Mouse (Mus musculus) Muller cell, postnatal 12 days (primary cell): ENCODE measurements at regions not wholly inside any gene's neighbourhood (a gene's known extent, or its start where the extent isn't known, plus 50 kb on each side); places are given as distances from the start of the nearest gene placed in this dataset.

Experiments used
- DNase-seq: peaks from one replicate; pipeline ENCODE4 v3.0.0-alpha.2; 2015; ENCODE audit errors: inconsistent ontology term

DNA sequence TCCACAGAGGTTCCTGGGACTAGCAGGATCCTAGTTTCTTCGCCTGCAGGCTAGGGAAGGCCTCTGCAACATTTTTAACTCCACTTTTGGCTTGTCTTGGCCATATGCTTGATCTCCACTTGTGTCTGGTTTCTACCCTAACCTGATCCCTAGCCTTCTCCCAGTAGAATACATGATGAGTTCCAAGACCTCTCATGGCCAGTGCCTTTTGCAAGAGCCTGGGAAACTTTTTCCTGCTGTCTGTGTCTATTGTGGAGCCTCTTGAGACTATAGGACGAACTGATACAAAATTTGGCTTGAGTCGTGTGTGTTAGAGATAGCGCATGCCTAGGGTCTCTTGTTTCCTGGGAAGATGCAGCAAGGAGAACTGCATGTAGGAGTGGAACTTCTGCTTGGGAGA, 119.3 kb downstream of the Cartpt start:
- no peak for DNase-seq

DNA sequence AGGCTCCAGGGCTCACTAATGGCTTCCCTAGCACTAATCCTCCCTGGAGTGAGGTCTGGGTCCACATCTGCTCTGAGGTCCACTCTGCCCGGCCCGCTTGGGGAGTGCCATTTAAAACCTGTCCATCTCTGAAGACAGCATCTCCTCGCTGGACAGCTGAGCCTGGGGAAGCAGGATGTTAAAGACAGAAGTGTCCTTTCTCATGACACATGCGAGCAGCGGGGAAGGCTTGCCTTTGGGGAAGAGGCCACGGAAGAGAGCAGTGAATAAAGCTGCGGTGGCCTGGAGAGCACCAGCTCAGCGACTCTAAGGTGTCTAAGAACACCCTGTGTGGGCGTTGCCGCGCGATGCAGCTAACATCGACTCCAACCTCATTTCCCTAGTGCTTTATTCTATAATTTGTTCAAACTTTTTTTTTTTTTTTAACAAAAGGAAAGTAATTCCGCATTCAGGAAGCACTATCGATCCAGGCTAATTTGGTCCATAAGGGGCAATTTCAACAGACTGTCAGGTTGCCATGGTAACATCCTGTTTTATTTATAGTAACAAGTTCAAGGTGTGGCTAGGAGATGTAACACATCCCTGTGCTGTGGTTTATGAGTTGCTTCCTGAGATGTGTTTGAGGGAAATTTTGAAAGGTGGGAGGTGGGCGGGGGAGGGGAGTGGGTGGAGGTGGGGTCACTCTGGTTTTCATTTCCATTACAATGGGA, 120.0 kb downstream of the Cartpt start:
- no peak for DNase-seq

- no peak for DNase-seq
These were observed 122.1 kb downstream of the Cartpt start for GRCm38 (mm10) chr13:99778747-99779146.

GRCm38 (mm10) chr13:99777736-99778135, 123.2 kb downstream of the Cartpt start:
- no peak for DNase-seq

- no peak for DNase-seq
These were observed 134.9 kb downstream of the Cartpt start for GRCm38 (mm10) chr13:99765965-99766364.

DNA sequence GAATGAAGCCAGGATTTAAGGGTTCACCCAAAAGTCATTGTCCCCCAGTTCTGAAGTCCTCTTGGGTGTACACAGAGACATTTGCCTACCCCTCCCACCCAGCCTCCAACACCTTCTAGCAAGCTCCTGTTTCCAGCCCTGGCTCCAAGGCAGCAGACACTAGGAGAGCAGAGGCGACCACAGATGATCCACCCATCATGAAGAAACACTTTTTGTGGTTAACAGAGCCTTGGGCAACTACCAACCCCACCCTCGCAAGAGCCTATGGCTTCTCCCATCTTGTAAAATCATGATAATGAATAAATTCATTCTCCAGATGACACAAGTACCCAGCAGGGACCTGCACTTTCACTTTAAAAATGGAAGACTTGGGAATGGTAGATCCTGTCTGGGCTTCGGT, 136.1 kb downstream of the Cartpt start:
- DNase-seq = no peak

DNA sequence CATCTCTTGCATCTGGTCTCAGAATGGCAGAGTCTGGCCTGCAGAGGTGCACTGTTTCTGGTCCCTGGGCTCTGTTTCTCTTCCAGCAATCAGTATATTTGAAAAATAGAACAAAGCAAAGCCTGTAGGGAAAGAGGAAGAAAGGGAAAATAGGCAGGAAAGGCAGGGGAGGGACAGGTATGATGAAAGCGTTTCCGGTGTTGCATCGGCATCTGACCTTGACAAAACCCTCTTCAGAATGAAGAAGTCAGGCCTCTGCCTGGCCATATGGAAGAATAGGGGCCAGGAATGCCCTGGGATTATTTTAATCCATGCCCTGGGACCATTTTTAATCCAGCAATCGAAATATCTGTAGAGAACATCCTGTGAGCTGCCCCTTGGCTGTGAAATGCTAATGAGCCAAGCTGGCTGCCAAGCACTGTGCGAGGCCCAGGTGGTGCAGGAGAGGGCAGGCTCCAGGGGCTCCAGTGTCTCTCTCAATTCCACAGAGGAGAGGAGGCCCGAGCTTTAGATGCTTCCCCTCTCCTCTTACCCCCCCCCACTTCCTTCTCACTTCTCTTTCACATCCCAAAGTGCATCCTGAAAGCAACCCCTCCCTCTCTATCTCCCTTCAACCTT, 136.7 kb downstream of the Cartpt start:
- DNase-seq = no peak

GRCm38 (mm10) chr13:99761843-99762242, 139.0 kb downstream of the Cartpt start:
- no peak for DNase-seq

GRCm38 (mm10) chr13:99761423-99761822, 139.5 kb downstream of the Cartpt start:
- peak; percentile 43 for DNase-seq

- DNase-seq = no peak
These were observed 140.2 kb downstream of the Cartpt start for GRCm38 (mm10) chr13:99760646-99761045.

DNA sequence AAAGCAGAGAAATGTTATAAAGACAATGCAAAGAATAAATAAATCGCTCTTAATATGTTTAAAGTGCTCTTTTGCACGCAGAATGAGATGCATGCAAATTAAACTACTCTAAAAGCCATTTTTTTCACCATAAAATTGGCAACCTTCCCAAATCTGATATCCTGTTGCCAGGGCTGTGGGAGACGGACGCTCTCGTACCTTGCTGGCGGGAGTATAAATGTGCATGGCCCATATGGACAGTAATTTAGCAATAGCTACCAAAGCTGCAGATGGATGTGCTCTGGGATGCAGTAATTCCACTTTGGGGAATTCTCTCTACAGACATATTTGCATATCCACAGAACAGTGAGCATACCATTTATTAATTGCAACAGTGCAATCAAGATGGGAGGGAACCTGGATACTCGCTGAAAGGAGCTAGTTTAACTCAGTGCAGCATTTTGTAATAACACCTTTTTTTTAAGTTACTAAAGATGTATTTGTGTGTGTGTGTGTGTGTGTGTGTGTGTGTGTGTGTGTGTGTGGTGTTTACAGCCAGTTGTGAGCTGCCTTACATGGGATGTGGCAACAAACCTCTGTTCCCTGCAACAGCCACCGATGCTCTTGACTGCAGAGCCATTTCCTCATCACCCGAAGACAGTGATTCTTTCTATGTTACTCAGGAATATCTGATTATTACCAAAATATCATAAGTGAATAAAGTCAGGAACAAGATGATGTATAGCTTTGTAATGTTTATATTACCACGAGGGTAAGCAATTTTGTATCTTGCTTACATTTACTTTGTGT, 141.4 kb downstream of the Cartpt start:
- DNase-seq = no peak

DNA sequence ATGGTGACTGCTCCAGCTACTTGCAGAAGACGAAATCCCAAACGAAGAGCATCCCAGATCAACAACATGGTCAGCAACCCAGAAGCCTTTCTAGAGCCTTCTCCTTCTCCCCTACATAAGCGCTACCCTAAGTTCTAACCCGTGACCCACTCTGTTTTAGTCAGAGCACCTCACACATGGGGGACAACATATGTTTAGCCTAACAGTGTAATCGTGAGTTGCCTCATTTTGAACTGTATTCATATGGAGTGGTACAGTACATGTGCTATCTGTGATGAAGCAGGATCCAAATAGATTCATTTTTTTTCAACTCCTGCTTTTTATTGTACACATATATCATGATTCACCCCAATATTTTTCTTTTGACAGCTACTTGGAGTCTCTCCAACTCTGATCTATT, 146.2 kb downstream of the Cartpt start:
- no peak for DNase-seq

DNA sequence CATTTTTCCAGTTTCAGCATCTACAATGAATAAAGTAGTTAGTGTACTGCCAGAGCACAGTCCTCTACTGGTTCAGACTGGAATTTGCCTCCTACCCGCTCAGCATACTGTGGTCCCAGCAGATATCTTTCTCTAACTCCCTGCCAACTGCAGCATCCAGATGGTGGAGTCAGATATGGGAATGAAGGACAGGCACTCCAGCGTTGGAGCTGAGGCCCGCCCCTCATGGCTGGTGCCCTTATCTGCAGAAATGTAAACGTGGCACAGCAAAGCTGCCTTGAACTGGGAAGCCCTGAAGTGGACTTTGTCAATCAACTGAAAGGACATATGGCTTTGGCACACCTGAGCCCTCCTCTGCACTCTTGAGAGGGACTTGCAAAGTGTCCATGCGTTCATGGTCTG, 146.6 kb downstream of the Cartpt start:
- no peak for DNase-seq

GRCm38 (mm10) chr13:99753526-99753925, 147.4 kb downstream of the Cartpt start:
- DNase-seq = no peak

GRCm38 (mm10) chr13:99750729-99751128, 150.2 kb downstream of the Cartpt start:
- DNase-seq = no peak

- no peak for DNase-seq
These were observed 151.5 kb downstream of the Cartpt start for GRCm38 (mm10) chr13:99749342-99749741.

GRCm38 (mm10) chr13:99748128-99748527, 152.8 kb downstream of the Cartpt start:
- DNase-seq = no peak

DNA sequence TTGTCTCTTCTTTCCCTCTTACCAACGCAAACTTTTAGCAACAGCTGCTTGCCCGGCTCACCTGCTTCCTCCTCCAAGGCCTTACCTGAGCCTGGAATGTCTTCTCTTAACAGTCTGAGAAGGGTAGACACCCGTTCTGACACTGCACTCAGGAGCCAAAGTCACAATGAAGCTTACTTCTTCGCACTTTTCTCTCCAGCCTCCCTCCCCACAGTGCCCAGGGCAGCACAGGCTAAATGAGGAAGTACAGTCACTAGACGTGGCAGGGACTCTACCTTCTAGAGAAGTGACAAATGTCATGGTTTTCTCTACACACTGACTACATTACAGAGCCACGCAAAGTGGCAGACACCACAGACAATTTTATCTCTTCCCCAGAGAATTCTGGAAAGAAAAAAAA, 155.4 kb downstream of the Cartpt start:
- no peak for DNase-seq

DNA sequence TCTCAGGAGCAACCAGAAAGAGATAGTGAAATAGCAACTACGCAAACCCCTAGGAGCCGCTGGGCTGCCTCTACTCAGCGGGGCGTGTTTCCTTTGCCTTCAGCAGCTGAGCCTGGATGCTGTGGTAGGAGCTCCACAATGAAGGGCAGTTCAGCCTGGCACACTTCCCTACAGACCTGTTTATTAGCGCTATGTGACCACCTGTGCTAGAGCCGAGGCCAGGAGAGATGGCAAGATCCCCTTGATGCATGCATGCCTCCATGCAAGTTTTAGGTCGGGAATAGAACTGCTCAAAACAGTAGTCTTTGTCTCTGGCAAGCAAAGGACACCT, 156.1 kb downstream of the Cartpt start:
- DNase-seq = no peak

GRCm38 (mm10) chr13:99743952-99744789, 156.7 kb downstream of the Cartpt start:
- DNase-seq = peak; percentile 37

GRCm38 (mm10) chr13:99742507-99742906, 158.4 kb downstream of the Cartpt start:
- DNase-seq = no peak

GRCm38 (mm10) chr13:99741981-99742380, 158.9 kb downstream of the Cartpt start:
- no peak for DNase-seq
